Mouse (Mus musculus) testis, adult 2 months (tissue): ENCODE measurements around the gene Fam209. TPM values are rescaled to one million over a fixed set of nuclear protein-coding genes. Genes with fewer than 3 reads are reported as not detected.

ENCODE experiments used
- H3K27ac ChIP-seq: fragments of 200-500 bp; 2 replicates; pipeline ENCODE4 v1.5.1; 2012; ENCODE audit warnings: low read depth, low read length; ENCODE audit not compliant: control insufficient read depth, insufficient read depth
- H3K27me3 ChIP-seq: fragments of 200-500 bp; 2 replicates; pipeline ENCODE4 v1.6.1; 2012; ENCODE audit warnings: mild to moderate bottlenecking, low read length, moderate library complexity; ENCODE audit not compliant: control insufficient read depth, insufficient read depth
- H3K36me3 ChIP-seq: fragments of 200-500 bp; 2 replicates; pipeline ENCODE4 v1.6.1; 2012; ENCODE audit warnings: mild to moderate bottlenecking, low read length; ENCODE audit not compliant: control insufficient read depth, insufficient read depth
- H3K4me1 ChIP-seq: fragments of 200-500 bp; 2 replicates; pipeline ENCODE4 v1.6.1; 2012; ENCODE audit warnings: low read length; ENCODE audit not compliant: control insufficient read depth, insufficient read depth
- H3K4me3 ChIP-seq: fragments of 200-500 bp; 2 replicates; pipeline ENCODE4 v1.5.1; 2012; ENCODE audit warnings: low read depth, mild to moderate bottlenecking, low read length, moderate library complexity, mixed read lengths; ENCODE audit not compliant: control insufficient read depth
- CTCF ChIP-seq: fragments of 200-500 bp; IDR thresholded peaks from 2 replicates; pipeline ENCODE4 v1.5.1; 2012; ENCODE audit warnings: low read depth, mild to moderate bottlenecking, inconsistent platforms, low read length, moderate library complexity; ENCODE audit not compliant: control insufficient read depth, insufficient read depth, insufficient replicate concordance
- POLR2A ChIP-seq: fragments of 200-500 bp; IDR thresholded peaks from 2 replicates; pipeline ENCODE4 v1.6.1; 2012; ENCODE audit warnings: low read depth, mild to moderate bottlenecking, inconsistent platforms, low read length, moderate library complexity; ENCODE audit not compliant: control insufficient read depth
- polyA plus RNA-seq: library from polyadenylated mRNA; depleted of rRNA; stranded (reverse); fragments of >200 nt; gene quantifications from 2 replicates; pipeline ENCODE4 v1.2.3, GENCODE M21; 2012

Fam209 gene
- polyA plus RNA-seq, 1 experiment: 416 TPM

GRCm38 (mm10) chr2:172500752-172501316 is 28.5 kb downstream of the Fam209 start:
- Histone ChIP-seq H3K4me1 (no peaks in the 10 kb centered on the region; the same call in 1 of the 2 replicates), H3K4me3 (no peak overlapping the region), H3K36me3 (no peaks in the 10 kb centered on the region), H3K27me3 (no peaks in the 10 kb centered on the region), H3K27ac (no peak overlapping the region)
- TF ChIP-seq POLR2A: no peak
- no peak for TF ChIP-seq CTCF

DNA sequence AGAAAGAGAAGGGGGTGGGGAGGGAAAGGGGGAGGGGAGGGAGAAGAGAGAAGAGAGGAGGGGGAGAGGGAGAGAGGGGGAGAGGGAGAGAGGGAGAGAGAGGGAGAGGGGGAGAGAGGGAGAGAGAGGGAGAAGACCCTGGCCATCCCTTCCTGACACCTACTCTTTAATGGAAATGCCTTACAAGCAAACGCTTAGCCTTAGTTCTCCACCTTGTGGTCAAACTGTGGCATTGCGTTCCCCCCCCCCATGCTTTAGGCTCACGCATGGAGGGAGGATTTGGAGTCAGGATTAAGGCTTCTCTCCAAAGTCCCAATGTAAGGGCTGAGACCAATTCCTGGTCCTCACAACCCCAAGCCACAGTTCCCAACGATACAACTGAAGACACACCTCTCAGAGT is 29.0 kb downstream of the Fam209 start:
- H3K27ac ChIP-seq: no peak overlapping the region
- TF ChIP-seq CTCF (peak; percentile 80; the same call in 1 of the 2 replicates), POLR2A (no peak)
- H3K4me3 ChIP-seq: no peak overlapping the region
- no peaks in the 10 kb centered on the region for H3K27me3 ChIP-seq
- H3K36me3 ChIP-seq: no peaks in the 10 kb centered on the region
- no peaks in the 10 kb centered on the region; the same call in 1 of the 2 replicates for H3K4me1 ChIP-seq

- no peaks in the 10 kb centered on the region for H3K27me3 ChIP-seq
- no peaks in the 10 kb centered on the region; the same call in 1 of the 2 replicates for H3K4me1 ChIP-seq
- TF ChIP-seq POLR2A (no peak), CTCF (no peak)
- no peaks in the 10 kb centered on the region for H3K36me3 ChIP-seq
- H3K4me3 ChIP-seq: no peak overlapping the region
- H3K27ac ChIP-seq: no peak overlapping the region
Measured at GRCm38 (mm10) chr2:172502168-172502567, 29.8 kb downstream of the Fam209 start.

- Histone ChIP-seq H3K36me3 (no peaks in the 10 kb centered on the region), H3K4me3 (no peak overlapping the region), H3K4me1 (peaks cover 8% of the 10 kb centered on the region), H3K27me3 (no peaks in the 10 kb centered on the region), H3K27ac (no peak overlapping the region)
- no peak for TF ChIP-seq POLR2A
- no peak for TF ChIP-seq CTCF
Measured at GRCm38 (mm10) chr2:172506121-172506520, 33.8 kb downstream of the Fam209 start.

- TF ChIP-seq POLR2A (no peak), CTCF (no peak)
- H3K27ac ChIP-seq: no peak overlapping the region
Measured at GRCm38 (mm10) chr2:172510056-172510712, 37.9 kb downstream of the Fam209 start.

DNA sequence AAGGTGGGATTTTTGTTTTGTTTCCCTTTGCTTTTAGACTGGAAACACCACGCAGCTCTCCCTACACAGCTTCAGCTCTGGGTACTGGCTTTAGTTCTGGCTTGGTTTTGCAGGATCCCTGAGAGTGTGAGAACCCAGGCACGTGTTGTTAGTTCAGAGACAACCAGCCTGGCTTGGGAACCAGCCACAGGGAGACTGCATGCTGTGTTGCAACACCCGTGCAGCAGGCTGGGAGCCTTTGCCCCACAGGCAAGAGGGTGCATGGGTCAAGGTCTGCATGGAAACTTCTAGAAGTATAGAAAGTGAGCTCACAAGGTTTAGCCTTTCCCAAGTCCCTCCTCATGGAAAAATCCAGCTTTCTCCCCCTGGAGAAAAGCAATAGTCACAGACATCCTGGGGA is 38.6 kb downstream of the Fam209 start:
- TF ChIP-seq POLR2A: no peak
- no peak for TF ChIP-seq CTCF
- Histone ChIP-seq H3K36me3 (no peaks in the 10 kb centered on the region), H3K4me1 (peaks cover 8% of the 10 kb centered on the region), H3K27me3 (no peaks in the 10 kb centered on the region), H3K27ac (no peak overlapping the region), H3K4me3 (no peak overlapping the region)

More at GRCm38 (mm10) chr2:172510056-172510712, 37.9 kb downstream of the Fam209 start:
- Histone ChIP-seq H3K27me3 (no peaks in the 10 kb centered on the region), H3K4me1 (peaks cover 8% of the 10 kb centered on the region), H3K4me3 (no peak overlapping the region), H3K36me3 (no peaks in the 10 kb centered on the region)

- H3K4me1 ChIP-seq: no peaks in the 10 kb centered on the region; the same call in 1 of the 2 replicates
- no peaks in the 10 kb centered on the region for H3K36me3 ChIP-seq
- TF ChIP-seq POLR2A (no peak), CTCF (no peak)
- H3K27me3 ChIP-seq: no peaks in the 10 kb centered on the region
- no peak overlapping the region for H3K4me3 ChIP-seq
- no peak overlapping the region for H3K27ac ChIP-seq
Measured at GRCm38 (mm10) chr2:172516407-172516992, 44.2 kb downstream of the Fam209 start.
